Mouse (Mus musculus): Measurements from ENCODE around the gene Dnajc24.

The Dnajc24 gene

GRCm38 (mm10) chr2:106002835-106003739, at the start of gene Dnajc24:
Gene Dnajc24 (minus strand): TSS chr2:106003549.
- DNase-seq, result peak; percentile 86 to 94

- DNase-seq, result no peak
Measured at GRCm38 (mm10) chr2:106046686-106047085, 43.3 kb upstream of the Dnajc24 start.

- DNase-seq, result no peak
Measured at GRCm38 (mm10) chr2:106042495-106042894, 39.1 kb upstream of the Dnajc24 start.

GRCm38 (mm10) chr2:106041961-106042360, 38.6 kb upstream of the Dnajc24 start:
- DNase-seq, result no peak

- DNase-seq, result no peak
Measured at GRCm38 (mm10) chr2:106038286-106038685, 34.9 kb upstream of the Dnajc24 start.

GRCm38 (mm10) chr2:106024895-106025294, 21.5 kb upstream of the Dnajc24 start:
- DNase-seq, result no peak

GRCm38 (mm10) chr2:106008415-106008814, 5.1 kb upstream of the Dnajc24 start:
- no peak for DNase-seq

- DNase-seq, result no peak
Measured at GRCm38 (mm10) chr2:105987999-105988398, 15.3 kb downstream of the Dnajc24 start.

GRCm38 (mm10) chr2:105987131-105987530, 16.2 kb downstream of the Dnajc24 start:
- no peak for DNase-seq

GRCm38 (mm10) chr2:105985206-105985605, 18.1 kb downstream of the Dnajc24 start:
- DNase-seq, result no peak

- DNase-seq, result no peak
Measured at GRCm38 (mm10) chr2:105978065-105978464, 25.3 kb downstream of the Dnajc24 start.

GRCm38 (mm10) chr2:105973941-105974340, 29.4 kb downstream of the Dnajc24 start:
- DNase-seq, result no peak

GRCm38 (mm10) chr2:105963447-105963846, 39.9 kb downstream of the Dnajc24 start:
- DNase-seq, result no peak

- no peak for DNase-seq
Measured at GRCm38 (mm10) chr2:105953862-105954261, 49.5 kb downstream of the Dnajc24 start.

GRCm38 (mm10) chr2:105951350-105951940, 51.9 kb downstream of the Dnajc24 start:
- no peak for DNase-seq

- DNase-seq, result no peak
Measured at GRCm38 (mm10) chr2:105950131-105950530, 53.2 kb downstream of the Dnajc24 start.

- DNase-seq, result no peak
Measured at GRCm38 (mm10) chr2:105917623-105918346, 85.6 kb downstream of the Dnajc24 start.

Measured in cerebellum, postnatal 36 days (tissue).